Mouse (Mus musculus): Measurements from ENCODE around the gene Rnf145.

Gene Rnf145

GRCm38 (mm10) chr11:44518281-44519095, at the start of gene Rnf145:
TSS of gene Rnf145 (plus strand) at chr11:44518964.
- peak; percentile 86 for DNase-seq (ENCODE audit: low read depth)

DNA sequence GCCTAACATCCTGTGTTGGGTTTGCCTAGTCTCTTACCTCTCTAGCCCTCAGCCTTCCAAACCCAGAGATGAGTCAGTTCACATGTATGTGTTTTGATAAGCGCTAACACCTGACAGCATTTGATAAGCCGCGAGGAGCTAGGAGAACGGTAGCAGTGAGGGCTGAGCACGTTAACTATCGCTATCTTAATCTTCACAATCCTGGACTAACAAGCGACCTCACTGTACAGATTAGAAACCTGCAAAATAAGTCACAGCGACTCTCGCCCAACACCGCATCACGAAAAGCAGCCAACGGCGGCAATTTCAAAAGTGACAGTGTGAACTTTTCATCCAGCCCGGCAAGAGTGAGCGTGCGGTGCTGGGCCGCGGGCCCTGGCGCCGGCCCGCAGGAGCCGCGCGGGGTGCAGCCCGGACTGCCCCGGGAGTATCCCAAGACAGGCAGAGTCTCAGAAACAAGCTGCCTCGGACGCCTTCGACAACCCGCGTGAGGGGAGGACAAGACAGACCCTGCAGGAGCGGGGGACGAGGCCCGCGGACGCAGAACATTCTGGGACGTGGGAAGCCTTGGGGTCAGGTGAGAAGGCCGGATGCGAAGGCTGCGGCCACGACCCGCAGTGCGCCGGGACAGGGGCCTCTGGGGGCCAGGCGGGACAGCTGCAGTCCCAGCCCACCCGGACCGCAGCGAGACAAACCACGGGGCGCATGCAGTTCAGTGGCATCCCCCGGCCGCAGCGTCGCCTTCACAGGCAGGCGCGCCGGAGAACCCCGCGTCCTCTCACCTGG, 48.9 kb upstream of the Rnf145 start:
- peak; percentile 82 for DNase-seq (ENCODE audit: low read depth)

- DNase-seq (ENCODE audit: low read depth) = peak; percentile 90
These were observed 48.1 kb upstream of the Rnf145 start, which contains the start of gene Ublcp1 for GRCm38 (mm10) chr11:44470432-44471336. TSS of gene Ublcp1 (minus strand) at chr11:44470498.

- DNase-seq (ENCODE audit: low read depth) = peak; percentile 52
These were observed 47.3 kb upstream of the Rnf145 start for GRCm38 (mm10) chr11:44471337-44471995.

DNA sequence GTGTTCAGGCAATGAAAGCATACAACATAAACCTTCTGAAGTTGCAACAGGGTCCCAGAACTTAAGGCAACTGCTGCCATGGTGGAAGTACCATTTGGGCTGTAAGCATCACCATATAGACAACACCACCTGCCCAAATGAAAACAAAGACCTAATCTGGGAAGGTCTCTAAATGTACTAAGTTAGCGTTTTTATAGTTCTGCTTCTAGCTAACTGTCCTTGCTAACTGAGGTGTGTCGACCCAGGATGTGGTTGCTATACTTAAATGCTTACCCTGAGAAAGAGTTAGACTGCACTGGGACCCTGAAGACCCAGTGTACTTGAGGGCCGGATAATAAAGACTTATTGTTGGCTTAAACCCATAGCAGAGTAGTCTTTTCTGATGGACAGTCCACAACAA, 43.3 kb upstream of the Rnf145 start:
- peak; percentile 31 for DNase-seq (ENCODE audit: low read depth)

GRCm38 (mm10) chr11:44476445-44476844, 42.3 kb upstream of the Rnf145 start:
- peak; percentile 51 for DNase-seq (ENCODE audit: low read depth)

DNA sequence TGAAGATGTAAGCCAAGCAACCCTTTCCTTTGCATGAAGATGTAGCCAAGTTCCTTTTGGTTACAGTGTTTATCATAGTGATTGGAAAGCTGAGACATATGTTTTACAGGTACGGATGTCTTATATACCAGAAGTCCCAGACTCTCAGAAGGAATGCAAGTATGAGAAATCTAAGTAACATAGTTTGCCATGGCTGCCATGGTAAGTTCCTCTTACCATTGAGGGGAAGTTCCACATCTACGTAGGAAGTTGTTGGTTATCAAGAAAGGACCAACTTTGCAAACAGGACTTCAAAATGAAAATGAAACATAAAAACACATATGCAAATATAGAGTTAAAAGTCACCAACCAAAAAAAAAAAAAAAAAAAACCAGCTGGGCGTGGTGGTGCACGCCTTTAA, 40.4 kb upstream of the Rnf145 start:
- DNase-seq (ENCODE audit: low read depth) = no peak

GRCm38 (mm10) chr11:44480246-44480645, 38.5 kb upstream of the Rnf145 start:
- no peak for DNase-seq (ENCODE audit: low read depth)

- no peak for DNase-seq (ENCODE audit: low read depth)
These were observed 33.6 kb upstream of the Rnf145 start for GRCm38 (mm10) chr11:44485089-44485736.

- no peak for DNase-seq (ENCODE audit: low read depth)
These were observed 29.6 kb upstream of the Rnf145 start for GRCm38 (mm10) chr11:44489117-44489516.

GRCm38 (mm10) chr11:44494643-44495323, 24.0 kb upstream of the Rnf145 start:
- peak; percentile 38 for DNase-seq (ENCODE audit: low read depth)

GRCm38 (mm10) chr11:44496217-44496616, 22.5 kb upstream of the Rnf145 start:
- DNase-seq (ENCODE audit: low read depth) = peak; percentile 64

- no peak for DNase-seq (ENCODE audit: low read depth)
These were observed 20.1 kb upstream of the Rnf145 start for GRCm38 (mm10) chr11:44498412-44499272.

GRCm38 (mm10) chr11:44500966-44501365, 17.8 kb upstream of the Rnf145 start:
- DNase-seq (ENCODE audit: low read depth) = peak; percentile 69

- peak; percentile 41 for DNase-seq (ENCODE audit: low read depth)
These were observed 17.3 kb upstream of the Rnf145 start for GRCm38 (mm10) chr11:44501477-44501876.

DNA sequence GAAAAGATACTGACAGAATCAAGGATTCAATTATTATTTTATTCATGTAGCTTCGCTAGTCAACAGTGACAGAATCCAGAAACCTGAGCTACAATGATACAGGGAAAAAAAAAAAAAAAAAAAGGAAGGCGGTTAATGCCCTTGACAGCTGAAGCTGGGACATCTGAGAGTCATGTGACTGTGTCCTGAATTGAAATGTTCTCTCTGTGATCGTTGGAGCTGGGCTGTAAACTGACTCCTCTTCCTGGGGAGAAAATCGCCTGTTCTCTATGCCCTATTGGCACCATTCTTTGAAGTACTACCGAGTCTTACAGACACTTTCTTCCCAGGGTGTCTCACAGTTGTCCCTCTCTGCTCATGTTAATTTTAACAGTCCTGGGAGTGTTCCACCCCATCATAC, 15.8 kb upstream of the Rnf145 start:
- DNase-seq (ENCODE audit: low read depth) = no peak

- DNase-seq (ENCODE audit: low read depth) = no peak
These were observed 14.6 kb upstream of the Rnf145 start for GRCm38 (mm10) chr11:44504146-44504545.

DNA sequence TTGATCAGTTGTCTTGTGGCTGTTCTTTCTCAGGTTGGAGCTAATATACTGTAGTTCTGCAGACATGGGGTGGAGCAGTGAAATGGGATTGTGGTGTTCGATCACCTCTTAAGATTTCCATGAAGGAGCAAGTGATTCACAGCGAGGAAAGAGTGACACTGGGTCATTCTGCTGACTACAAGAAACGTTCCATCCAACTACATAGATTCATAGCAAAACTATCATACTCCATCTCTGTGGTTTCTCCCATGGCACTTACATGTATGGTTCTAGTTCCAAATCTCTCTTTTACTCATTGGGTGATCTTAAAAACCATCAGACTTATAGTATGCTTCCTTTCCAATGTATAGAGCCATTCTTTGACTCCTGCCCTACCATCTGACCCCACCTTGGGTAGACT, 14.0 kb upstream of the Rnf145 start:
- no peak for DNase-seq (ENCODE audit: low read depth)

- no peak for DNase-seq (ENCODE audit: low read depth)
These were observed 9.9 kb upstream of the Rnf145 start for GRCm38 (mm10) chr11:44508876-44509275.

Data from naive thymus-derived CD4-positive, alpha-beta T cell, adult 2 months (primary cell).